Mouse (Mus musculus) splenic B cell, adult 2 months (primary cell): ENCODE results near the gene Cfap54.

Experiments used
- DNase-seq: peaks from one replicate; pipeline ENCODE4 v3.0.0-alpha.2; 2011; ENCODE audit warnings: low read depth, low spot score
- H3K27me3 ChIP-seq: 2 replicates; pipeline ENCODE4 v1.6.1; 2012; ENCODE audit warnings: mild to moderate bottlenecking, low read length, moderate library complexity, mixed read lengths; ENCODE audit not compliant: control insufficient read depth, poor library complexity, insufficient read depth, severe bottlenecking
- H3K36me3 ChIP-seq: 2 replicates; pipeline ENCODE4 v1.6.1; 2012; ENCODE audit warnings: mild to moderate bottlenecking, low read length, moderate library complexity, mixed read lengths; ENCODE audit not compliant: control insufficient read depth, poor library complexity, insufficient read depth, severe bottlenecking

Cfap54 gene

DNA sequence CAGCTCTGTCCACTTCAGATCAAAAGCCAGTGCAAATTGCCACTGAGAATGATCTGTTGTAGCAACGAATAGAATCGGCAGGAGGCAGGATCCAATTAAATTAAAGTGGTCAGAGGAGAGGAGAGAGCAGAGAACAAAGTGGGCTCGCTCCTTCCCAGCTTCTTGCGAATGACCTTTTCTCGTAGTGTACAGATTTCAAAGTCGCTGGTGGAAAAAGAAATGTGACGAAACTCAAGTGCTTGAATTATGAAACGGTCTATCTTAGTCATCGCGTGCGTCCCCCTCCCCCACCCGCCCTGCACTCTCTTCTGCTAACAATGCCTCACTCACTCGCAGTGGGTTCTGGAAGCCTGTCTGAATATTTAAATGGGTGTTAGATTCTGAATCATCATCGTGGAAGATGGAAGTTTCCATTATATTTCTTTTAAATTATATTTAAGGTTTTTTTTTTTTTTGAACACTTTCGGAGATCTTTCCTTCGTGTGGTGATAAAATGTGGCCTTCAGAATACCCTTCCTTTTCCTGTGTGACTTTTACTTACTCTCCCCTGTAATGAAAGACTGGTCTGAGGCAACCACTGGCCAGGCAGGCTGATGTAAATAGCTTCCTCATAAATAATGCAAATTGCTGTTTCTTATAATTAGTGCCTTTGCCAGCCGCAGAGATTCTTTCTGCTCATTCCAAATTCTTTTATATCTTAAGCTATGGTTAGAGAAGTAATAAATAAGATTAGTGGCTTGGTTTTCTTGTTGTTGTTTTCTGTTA is 2.0 kb upstream of the Cfap54 start:
- no peaks in the 10 kb centered on the region for H3K36me3 ChIP-seq
- DNase-seq = no peak
- no peaks in the 10 kb centered on the region for H3K27me3 ChIP-seq

GRCm38 (mm10) chr10:93079486-93079885 is 1.9 kb downstream of the Cfap54 start:
- no peaks in the 10 kb centered on the region for H3K36me3 ChIP-seq
- DNase-seq = no peak
- no peaks in the 10 kb centered on the region for H3K27me3 ChIP-seq

GRCm38 (mm10) chr10:93077935-93078479 is 3.4 kb downstream of the Cfap54 start:
- Histone ChIP-seq H3K36me3 (no peaks in the 10 kb centered on the region), H3K27me3 (no peaks in the 10 kb centered on the region)
- DNase-seq = no peak

DNA sequence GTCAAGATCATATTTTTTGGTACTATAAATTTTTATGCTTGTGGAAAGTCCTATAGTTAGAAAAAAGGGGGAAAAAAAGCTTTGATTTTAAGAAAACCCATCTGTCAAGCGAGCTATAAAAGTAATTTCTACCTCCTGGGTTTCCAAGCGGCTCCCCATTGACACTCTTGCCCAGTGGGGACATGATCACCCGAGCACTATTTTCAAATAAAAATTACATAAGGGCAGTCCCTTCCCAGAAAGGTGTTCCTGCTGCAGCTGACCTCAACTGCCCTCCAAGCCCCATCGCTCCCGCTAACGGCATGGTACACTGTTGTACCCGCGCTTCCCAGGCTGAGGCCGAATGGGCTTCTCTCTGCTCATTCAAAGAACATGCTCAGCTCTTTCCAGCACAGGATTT is 5.0 kb downstream of the Cfap54 start:
- Histone ChIP-seq H3K27me3 (no peaks in the 10 kb centered on the region), H3K36me3 (no peaks in the 10 kb centered on the region)
- no peak for DNase-seq

DNA sequence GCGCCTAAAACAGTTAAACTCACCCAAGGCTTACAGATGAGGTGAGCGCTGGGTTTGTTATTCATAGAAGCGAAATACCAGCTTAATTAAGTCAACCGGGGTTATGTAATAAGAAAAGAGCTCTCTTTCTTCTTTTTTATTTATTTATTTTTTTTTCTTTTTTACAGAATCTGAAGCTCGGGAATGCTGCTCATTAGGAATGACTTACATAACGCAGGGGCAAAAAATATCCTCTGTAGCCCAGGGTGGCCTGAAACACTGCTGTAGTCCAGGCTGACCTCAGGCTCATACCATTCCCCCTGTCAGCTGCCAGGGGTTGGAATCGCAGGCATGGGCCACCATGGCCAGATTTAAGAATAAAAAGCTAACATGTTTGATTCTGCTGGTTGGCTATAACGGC is 5.6 kb downstream of the Cfap54 start:
- H3K27me3 ChIP-seq = no peaks in the 10 kb centered on the region
- no peaks in the 10 kb centered on the region for H3K36me3 ChIP-seq
- DNase-seq = no peak

- no peaks in the 10 kb centered on the region for H3K27me3 ChIP-seq
- no peaks in the 10 kb centered on the region for H3K36me3 ChIP-seq
- DNase-seq = no peak
Observed at GRCm38 (mm10) chr10:93072769-93073168, 8.6 kb downstream of the Cfap54 start.

DNA sequence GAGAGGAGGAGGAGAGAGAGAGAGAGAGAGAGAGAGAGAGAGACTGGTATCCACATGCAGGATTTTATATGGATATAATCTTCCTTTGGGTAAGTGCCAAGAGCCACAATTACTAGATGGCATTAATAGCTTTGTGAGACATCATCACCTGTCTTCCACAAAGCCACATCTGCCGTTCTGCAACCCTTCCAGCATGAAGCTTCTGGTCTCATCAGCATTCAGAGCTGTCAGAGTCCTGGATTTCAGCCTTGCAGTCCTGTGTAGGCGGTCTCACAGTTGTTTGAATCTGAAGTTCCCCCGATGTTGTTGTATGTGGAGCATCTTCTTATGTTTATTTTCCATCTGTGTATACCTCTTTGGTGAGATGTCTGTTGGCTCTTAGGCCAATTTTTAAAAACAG is 9.7 kb downstream of the Cfap54 start:
- no peaks in the 10 kb centered on the region for H3K27me3 ChIP-seq
- no peak for DNase-seq
- H3K36me3 ChIP-seq = no peaks in the 10 kb centered on the region

DNA sequence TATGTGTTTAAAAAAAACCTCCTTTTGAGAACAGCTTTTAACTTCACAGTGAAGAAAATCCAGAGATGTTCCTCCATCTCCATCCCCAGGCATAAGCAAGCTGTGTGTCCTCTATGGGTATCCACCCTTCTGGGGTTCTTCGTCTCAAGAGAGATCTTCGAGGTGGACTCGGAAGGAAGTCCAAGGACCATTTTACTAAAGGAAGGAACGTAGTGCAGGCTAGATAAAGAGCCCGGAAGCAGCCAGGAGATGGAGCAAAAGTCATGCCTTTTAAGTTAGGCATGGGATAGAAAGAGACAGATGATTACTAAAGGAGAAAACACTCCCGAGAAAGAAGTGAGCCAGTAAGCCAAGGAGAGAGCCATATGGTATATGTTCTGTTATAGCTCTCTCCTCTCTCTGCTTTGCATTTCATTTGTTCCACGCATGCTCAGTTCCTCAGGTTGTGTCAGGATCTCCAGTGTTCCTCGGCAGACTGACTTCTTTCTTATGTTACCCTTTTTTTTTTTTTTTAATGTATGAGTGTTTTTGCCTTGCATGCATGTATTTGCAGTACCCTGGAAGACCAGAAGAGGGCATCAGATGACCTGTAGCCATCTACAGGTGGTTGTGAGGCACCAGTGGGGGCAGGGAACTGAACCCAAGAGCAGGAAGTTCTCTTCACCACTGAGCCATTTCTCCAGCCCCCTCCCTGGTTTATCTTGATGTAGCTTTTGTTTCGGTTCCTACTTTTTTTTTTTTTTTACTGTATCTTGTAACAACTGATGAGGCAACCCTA is 11.1 kb downstream of the Cfap54 start:
- DNase-seq = peak; percentile 99
- no peaks in the 10 kb centered on the region for H3K36me3 ChIP-seq
- no peaks in the 10 kb centered on the region for H3K27me3 ChIP-seq

DNA sequence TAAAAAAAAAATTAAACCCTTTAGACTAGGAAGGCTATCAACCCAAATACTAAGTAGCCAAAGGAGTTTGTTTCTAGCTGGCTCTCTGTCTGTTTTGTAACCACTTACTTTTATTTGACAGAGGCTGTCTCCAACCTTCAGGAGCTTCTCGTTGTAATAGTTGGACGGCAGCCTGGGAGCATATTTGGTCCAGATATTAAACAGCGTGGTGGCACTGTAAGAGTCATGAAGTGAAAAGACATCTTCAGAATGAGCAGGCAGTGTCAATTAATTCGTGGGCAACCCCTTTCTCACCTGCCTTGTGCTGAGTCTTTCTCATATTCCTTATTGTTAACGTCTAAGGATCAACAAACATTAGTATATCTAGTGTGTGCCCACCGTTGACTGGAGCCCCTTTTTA is 11.7 kb downstream of the Cfap54 start:
- Histone ChIP-seq H3K36me3 (no peaks in the 10 kb centered on the region), H3K27me3 (no peaks in the 10 kb centered on the region)
- DNase-seq = no peak

DNA sequence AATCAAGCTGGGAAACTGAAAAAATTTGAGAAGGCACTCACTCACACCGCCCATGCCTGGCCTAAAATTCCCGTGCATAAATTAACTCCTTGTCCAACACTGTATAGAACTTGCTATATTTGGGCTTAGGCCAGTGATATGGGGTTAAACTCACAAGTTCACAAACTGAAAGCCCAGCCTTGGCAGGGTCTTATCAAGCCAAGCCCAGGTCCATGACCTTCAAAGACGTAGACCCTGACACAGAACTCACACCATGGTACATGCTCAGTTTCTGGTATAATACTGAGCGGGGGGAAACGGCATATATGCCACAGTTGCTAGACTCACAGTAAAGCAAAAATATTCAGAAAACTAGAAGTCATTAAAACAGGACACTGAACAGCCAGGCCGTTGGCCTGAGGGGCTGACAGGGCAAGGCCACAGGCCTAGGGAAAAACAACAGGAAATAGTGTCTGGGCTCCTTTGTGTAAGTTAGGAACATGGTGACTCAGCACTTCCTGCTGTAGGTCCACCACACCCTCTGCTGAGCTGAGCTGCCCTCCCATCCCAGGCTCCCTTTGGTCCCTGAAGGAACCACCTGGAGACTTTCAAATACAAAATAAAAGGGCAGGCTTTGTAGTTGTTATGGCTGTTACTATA is 12.3 kb downstream of the Cfap54 start:
- Histone ChIP-seq H3K27me3 (no peaks in the 10 kb centered on the region), H3K36me3 (no peaks in the 10 kb centered on the region)
- no peak for DNase-seq

DNA sequence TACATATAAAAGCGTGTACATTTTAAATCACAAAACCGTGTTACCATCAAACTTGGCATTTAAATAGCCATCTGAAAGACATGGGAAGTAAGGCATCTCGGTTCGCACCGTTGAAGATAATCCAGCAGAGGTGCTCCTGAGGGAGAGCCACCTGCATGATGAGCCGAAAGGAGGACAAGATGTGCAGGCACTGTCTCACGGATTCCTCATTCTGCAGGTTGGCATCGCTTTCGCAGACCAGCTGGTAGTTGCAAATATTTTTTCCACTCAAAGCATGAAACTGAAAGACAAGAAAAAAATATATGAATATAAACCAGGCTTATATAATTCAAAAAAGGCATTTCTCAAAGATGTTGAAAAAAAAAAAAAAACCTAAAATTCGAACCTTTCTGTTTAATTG is 16.4 kb downstream of the Cfap54 start:
- no peaks in the 10 kb centered on the region for H3K27me3 ChIP-seq
- no peak for DNase-seq
- H3K36me3 ChIP-seq = no peaks in the 10 kb centered on the region

DNA sequence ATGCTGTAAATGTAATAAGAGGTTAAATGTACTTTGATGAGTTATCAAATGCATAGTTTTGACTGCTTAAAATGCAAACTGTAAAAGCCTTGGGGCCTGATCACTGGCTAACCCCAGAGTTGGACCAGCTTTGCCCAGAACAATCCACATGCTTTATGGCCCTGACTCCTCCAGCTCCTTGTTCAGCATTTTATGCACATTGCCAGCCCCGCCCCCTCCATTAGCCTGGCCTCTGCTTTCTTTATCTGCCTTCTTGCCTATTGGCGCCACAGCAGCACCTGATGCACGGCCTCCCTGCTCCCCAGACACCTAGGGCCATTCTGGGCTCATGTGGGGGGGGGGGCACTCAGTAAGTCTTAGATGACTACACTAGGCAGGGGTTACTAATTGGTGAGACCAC is 17.8 kb downstream of the Cfap54 start:
- no peaks in the 10 kb centered on the region for H3K36me3 ChIP-seq
- DNase-seq = no peak
- H3K27me3 ChIP-seq = no peaks in the 10 kb centered on the region

- Histone ChIP-seq H3K27me3 (no peaks in the 10 kb centered on the region), H3K36me3 (no peaks in the 10 kb centered on the region)
- DNase-seq = no peak
Observed at GRCm38 (mm10) chr10:93062395-93062794, 19.0 kb downstream of the Cfap54 start.

GRCm38 (mm10) chr10:93053867-93054266 is 27.6 kb downstream of the Cfap54 start:
- no peaks in the 10 kb centered on the region for H3K36me3 ChIP-seq
- DNase-seq = no peak
- no peaks in the 10 kb centered on the region for H3K27me3 ChIP-seq

DNA sequence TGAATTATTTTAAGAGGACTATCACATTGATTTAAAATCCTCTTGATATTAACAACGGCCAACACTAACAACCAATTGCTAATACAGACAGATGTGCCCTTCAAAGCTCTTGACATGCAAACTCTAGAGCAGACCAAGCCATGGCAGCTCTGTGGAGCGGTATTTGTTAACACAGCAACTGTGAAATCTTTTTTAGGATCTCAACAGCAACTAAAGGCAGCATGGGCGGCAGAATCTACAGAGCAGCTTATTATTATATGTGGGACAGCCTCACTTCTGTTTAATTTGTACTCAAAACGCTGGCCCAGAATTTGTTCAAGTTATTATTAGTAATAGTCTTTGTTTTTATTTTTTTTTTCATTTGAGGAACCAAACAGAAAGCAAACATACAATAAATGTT is 28.1 kb downstream of the Cfap54 start:
- H3K27me3 ChIP-seq = no peaks in the 10 kb centered on the region
- H3K36me3 ChIP-seq = no peaks in the 10 kb centered on the region
- no peak for DNase-seq
